Mouse (Mus musculus) liver, postnatal 0 days (tissue): Measurements from ENCODE around the gene Ppil2. TPM values are rescaled to one million over a fixed set of nuclear protein-coding genes. Genes with fewer than 3 reads are reported as not detected.

Experiments used
- ATAC-seq: fragments of 200-750 bp; cut with Nextera tagmentation; 2 replicates; pipeline ENCODE4 v1.8.0; 2017; ENCODE audit warnings: mild to moderate bottlenecking, moderate library complexity
- DNase-seq: peaks from one replicate; pipeline ENCODE4 v3.0.0-alpha.2; 2016
- H3K27ac ChIP-seq: fragments of 300-500 bp; sonication (generic); 2 replicates; pipeline ENCODE4 v1.5.1; 2014; ENCODE audit warnings: antibody characterized with exemption, moderate library complexity, mild to moderate bottlenecking, low read depth
- H3K27me3 ChIP-seq: fragments of 300-500 bp; sonication (generic); 2 replicates; pipeline ENCODE4 v1.6.1; 2014; ENCODE audit warnings: low read length, control low read depth, mixed read lengths; ENCODE audit not compliant: insufficient read depth
- H3K36me3 ChIP-seq: fragments of 300-500 bp; sonication (generic); replicated peaks from 2 replicates; pipeline ENCODE4 v1.6.1; 2014; ENCODE audit warnings: mild to moderate bottlenecking, control low read depth, low read length, moderate library complexity, mixed read lengths; ENCODE audit not compliant: insufficient read depth
- H3K4me1 ChIP-seq: fragments of 300-500 bp; sonication (generic); 2 replicates; pipeline ENCODE4 v1.6.1; 2014; ENCODE audit warnings: antibody characterized with exemption, mild to moderate bottlenecking, control low read depth; ENCODE audit not compliant: insufficient read depth
- H3K4me2 ChIP-seq: fragments of 300-500 bp; sonication (generic); 2 replicates; pipeline ENCODE4 v1.6.1; 2014; ENCODE audit warnings: low read depth, mild to moderate bottlenecking, low read length, moderate library complexity, mixed read lengths
- H3K4me3 ChIP-seq: fragments of 300-500 bp; sonication (generic); 2 replicates; pipeline ENCODE4 v1.5.1; 2014; ENCODE audit warnings: low read depth, low read length
- H3K9ac ChIP-seq: fragments of 300-500 bp; sonication (generic); replicated peaks from 2 replicates; pipeline ENCODE4 v1.6.1; 2014; ENCODE audit warnings: mild to moderate bottlenecking, moderate library complexity
- H3K9me3 ChIP-seq: fragments of 300-500 bp; sonication (generic); 2 replicates; pipeline ENCODE4 v1.6.1; 2016; ENCODE audit warnings: mild to moderate bottlenecking, control low read depth, low read length, mixed read lengths
- CTCF ChIP-seq: sonication (generic); IDR thresholded peaks from 2 replicates; pipeline ENCODE4 v1.5.1; 2016; ENCODE audit warnings: antibody characterized with exemption, low read depth
- EP300 ChIP-seq: IDR thresholded peaks from 2 replicates; pipeline ENCODE4 v1.6.1; 2016; ENCODE audit warnings: antibody characterized with exemption, low read depth, mild to moderate bottlenecking
- WGBS: fragments of 180-500 bp; shearing (Covaris S2); extraction: QIAGEN DNeasy Blood & Tissue Kit; methylation state at CpG from one replicate; pipeline ENCODE4 v1.1.7; 2014; ENCODE audit not compliant: insufficient replicate concordance; 5-methylcytosine and 5-hydroxymethylcytosine counted together
- polyA plus RNA-seq: library from polyadenylated mRNA; unstranded; fragments of >200 nt; fragmentation: Nextera tagmentation; extraction: Ambion mirVana; gene quantifications from 2 replicates; pipeline ENCODE4 v1.2.1, GENCODE M21; 2015

Ppil2 gene
- polyA plus RNA-seq, 1 experiment from 2014 or later: 32.6 TPM

DNA sequence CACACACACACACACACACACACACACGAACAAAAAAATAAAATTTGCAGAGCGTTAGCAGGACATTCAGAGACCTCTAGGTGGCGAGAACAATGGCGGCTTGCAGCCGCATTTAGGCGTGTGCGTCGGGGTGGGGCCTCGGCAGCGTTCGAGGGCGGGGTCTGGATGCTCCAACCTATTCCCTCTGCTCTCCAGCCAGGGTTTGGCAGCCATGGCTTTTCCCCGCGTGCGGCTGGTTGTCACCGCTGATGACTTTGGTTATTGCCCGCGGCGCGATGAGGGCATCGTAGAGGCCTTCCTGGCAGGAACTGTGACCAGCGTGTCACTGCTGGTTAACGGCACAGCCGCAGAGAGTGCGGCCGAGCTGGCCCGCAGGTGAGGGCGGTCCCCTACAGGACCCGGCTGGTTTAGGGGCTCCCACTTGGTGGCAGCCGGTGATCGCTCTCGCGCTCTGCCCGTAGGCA, 35.7 kb upstream of the Ppil2 start, which contains the start of gene Ccdc116:
Gene Ccdc116 (minus strand): TSS at position 458 of the 464 bp plus-strand sequence.
- DNase-seq (peak; percentile 86), ATAC-seq (peak; percentile 86)
- Histone ChIP-seq H3K4me3 (peak within 1 kb of the TSS; percentile 58), H3K27ac (no peak within 1 kb of the TSS), H3K4me1 (peaks cover 15% of the 10 kb centered on the region), H3K27me3 (no peaks in the 10 kb centered on the region), H3K9me3 (no peaks in the 10 kb centered on the region), H3K4me2 (peak within 1 kb of the TSS; percentile 99), H3K36me3 (no peaks in the 10 kb centered on the region), H3K9ac (peak within 1 kb of the TSS; percentile 46)
- WGBS: under 1% methylated on average over 34 of the region's 34 CpGs
- TF ChIP-seq CTCF: peak; percentile 67
- no peak for TF ChIP-seq EP300

DNA sequence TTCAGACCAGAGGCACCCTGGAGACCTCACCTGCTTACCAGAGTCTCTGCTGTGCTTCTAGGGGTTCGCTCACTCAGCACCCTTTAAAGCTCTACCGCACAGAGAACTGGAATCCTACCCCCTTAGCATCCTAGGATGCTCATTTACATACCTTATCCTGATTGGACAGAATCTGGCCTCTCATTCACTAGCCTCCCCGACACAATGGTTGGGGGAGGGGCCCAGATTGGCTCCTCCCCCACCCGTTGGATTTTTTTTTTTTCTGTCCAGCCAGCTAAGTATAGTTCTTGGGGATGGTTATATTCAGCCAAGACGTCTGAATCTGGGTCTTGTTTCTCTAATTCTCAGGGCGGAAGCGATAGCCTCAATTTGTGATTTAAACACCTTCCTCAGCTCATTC, 33.3 kb upstream of the Ppil2 start, which contains the start of gene Ydjc:
Gene Ydjc (plus strand): TSS at position 283 of the 400 bp plus-strand sequence.
- H3K9ac ChIP-seq: no peak within 1 kb of the TSS
- H3K36me3 ChIP-seq: no peaks in the 10 kb centered on the region
- no peak within 1 kb of the TSS for H3K4me2 ChIP-seq
- H3K4me3 ChIP-seq: no peak within 1 kb of the TSS
- 31% methylated on average over 7 of the region's 7 CpGs for whole genome bisulfite sequencing
- no peak for TF ChIP-seq CTCF
- TF ChIP-seq EP300: no peak
- no peaks in the 10 kb centered on the region for H3K27me3 ChIP-seq
- H3K9me3 ChIP-seq: no peaks in the 10 kb centered on the region
- no peak within 1 kb of the TSS for H3K27ac ChIP-seq
- peaks cover 15% of the 10 kb centered on the region for H3K4me1 ChIP-seq
- ATAC-seq (no peak), DNase-seq (no peak)

DNA sequence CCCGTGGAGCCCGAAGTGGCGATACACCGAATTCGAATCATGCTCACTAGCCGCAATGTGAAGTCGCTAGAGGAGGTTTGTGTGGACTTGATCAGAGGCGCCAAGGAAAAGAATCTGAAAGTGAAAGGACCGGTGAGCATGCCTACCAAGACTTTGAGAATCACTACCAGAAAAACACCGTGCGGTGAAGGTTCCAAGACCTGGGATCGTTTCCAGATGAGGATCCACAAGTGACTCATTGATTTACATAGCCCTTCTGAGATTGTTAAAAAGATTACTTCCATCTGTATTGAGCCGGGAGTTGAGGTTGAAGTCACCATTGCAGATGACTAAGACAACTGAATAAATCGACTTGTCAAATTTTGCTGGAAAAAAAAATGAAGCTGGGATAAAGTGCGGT, 26.3 kb upstream of the Ppil2 start:
- no peak for ATAC-seq
- H3K9ac ChIP-seq: no peak overlapping the region
- H3K4me3 ChIP-seq: no peak overlapping the region

GRCm38 (mm10) chr16:17132906-17133200, 21.8 kb upstream of the Ppil2 start:
- H3K4me2 ChIP-seq: peak overlapping the region; percentile 96
- no peaks in the 10 kb centered on the region for H3K9me3 ChIP-seq
- no peaks in the 10 kb centered on the region for H3K27me3 ChIP-seq
- no peaks in the 10 kb centered on the region for H3K36me3 ChIP-seq
- peak overlapping the region; percentile 68 for H3K4me3 ChIP-seq
- ATAC-seq: no peak
- no peak overlapping the region for H3K27ac ChIP-seq
- no peak overlapping the region for H3K9ac ChIP-seq
- peaks cover 11% of the 10 kb centered on the region; the same call in 1 of the 2 replicates for H3K4me1 ChIP-seq
- 46% methylated on average over 7 of the region's 7 CpGs for WGBS
- no peak for DNase-seq
- TF ChIP-seq EP300: no peak
- no peak for TF ChIP-seq CTCF

More for the DNA sequence above, 26.3 kb upstream of the Ppil2 start:
- no peak overlapping the region for H3K4me2 ChIP-seq
- H3K27ac ChIP-seq: no peak overlapping the region
- 0 out of 2 replicates have a peak, but pooled peaks cover 5% of the 10 kb centered on the region for H3K4me1 ChIP-seq
- no peaks in the 10 kb centered on the region for H3K27me3 ChIP-seq
- no peak for DNase-seq
- TF ChIP-seq EP300 (no peak), CTCF (no peak)
- no peaks in the 10 kb centered on the region for H3K36me3 ChIP-seq
- H3K9me3 ChIP-seq: no peaks in the 10 kb centered on the region
- 82% methylated on average over 15 of the region's 15 CpGs for WGBS

- WGBS: under 1% methylated on average over 46 of the region's 47 CpGs
- H3K9ac ChIP-seq: peak within 1 kb of the TSS; percentile 72
- TF ChIP-seq EP300 (no peak), CTCF (no peak; the same call in none of the 2 replicates)
Observed at GRCm38 (mm10) chr16:17132089-17132905, 21.2 kb upstream of the Ppil2 start, which contains the start of gene Sdf2l1. TSS of gene Sdf2l1 (minus strand) at chr16:17132383.

More at GRCm38 (mm10) chr16:17132089-17132905, 21.2 kb upstream of the Ppil2 start, which contains the start of gene Sdf2l1:
- Histone ChIP-seq H3K4me2 (peak within 1 kb of the TSS; percentile 96), H3K27me3 (no peaks in the 10 kb centered on the region), H3K27ac (no peak within 1 kb of the TSS), H3K9me3 (no peaks in the 10 kb centered on the region), H3K36me3 (no peaks in the 10 kb centered on the region), H3K4me1 (peaks cover 11% of the 10 kb centered on the region; the same call in 1 of the 2 replicates), H3K4me3 (peak within 1 kb of the TSS; percentile 68)
- DNase-seq (peak; percentile 98), ATAC-seq (peak; percentile 98)
